Mouse (Mus musculus) heart, adult 8-10 months (tissue): ENCODE results near the gene Ppp2r1a. TPM values are rescaled to one million over a fixed set of nuclear protein-coding genes. Genes with fewer than 3 reads are reported as not detected.

Source experiments
- DNase-seq: peaks from one replicate; pipeline ENCODE4 v3.0.0; 2022; ENCODE audit warnings: low spot score
- total RNA-seq, 4 experiments: library from RNA; stranded (reverse); gene quantifications; 2 replicates each; pipeline ENCODE4 v1.2.4; 2022

The Ppp2r1a gene
- total RNA-seq: 100 to 1,000 TPM; 165 to 207 (median 192) TPM

DNA sequence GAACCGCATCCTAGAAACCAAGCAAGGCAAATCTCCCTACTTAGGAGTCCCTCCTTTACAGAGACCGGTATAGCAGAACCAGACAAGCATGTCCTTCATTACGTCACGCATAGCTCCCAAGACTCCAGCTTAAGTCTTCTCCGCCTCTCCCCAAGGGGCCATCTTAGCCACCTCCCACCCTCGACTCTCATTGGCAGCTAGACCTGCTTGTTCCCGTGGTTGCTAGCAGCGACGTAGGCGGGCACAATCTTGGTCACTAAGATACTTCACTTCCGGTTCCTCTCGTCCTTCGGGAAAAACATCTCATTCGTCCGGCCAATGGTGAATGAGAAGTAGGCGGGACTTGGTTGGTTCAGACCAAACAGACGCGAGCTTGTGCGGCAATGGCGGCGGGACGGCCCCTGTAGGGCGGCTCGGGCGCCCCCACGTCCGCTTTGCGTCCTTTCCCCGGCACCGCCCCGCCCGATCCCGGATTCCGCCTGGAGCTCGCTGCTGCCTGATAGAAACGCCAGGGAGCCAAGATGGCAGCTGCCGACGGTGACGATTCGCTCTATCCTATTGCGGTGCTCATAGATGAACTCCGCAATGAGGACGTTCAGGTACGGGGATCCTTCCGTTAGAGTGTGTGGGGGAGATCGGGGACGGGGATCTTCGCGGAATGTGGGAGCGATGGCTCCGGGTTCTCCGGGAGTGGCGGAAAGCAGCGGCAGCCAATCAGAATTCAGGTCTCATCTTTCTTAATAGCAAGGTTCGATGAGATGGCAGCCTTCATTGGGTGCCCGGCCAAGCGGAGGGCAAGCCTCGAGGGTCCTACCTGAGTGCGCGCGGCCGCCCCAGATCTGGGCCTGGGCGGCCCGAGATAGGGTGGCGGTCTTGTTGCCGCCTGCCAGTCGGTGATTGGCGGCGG, at the start of gene Ppp2r1a:
Gene Ppp2r1a, plus strand, starts transcription at position 327 of the 907 bp plus-strand sequence.
- peak; percentile 100 for DNase-seq

DNA sequence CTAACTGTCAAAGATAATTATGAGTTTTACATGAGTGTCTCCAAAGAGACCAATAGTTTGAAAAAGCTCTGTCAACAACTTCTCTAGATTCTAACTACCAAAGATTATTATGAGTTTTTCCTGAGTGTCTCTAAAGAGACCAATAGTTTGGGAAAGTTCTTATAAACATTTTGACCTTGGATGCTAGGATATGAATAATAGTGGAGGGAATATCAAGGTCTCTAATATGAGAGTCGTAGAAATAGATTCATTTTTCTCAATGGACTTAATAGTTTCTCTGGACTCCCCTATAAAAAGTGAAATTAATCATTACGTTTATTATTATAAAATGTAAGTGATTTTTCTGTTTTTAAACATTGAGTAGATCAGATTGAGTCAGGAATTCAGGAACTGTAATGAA, 40.1 kb upstream of the Ppp2r1a start, which contains the start of gene Vmn1r231:
Gene Vmn1r231, minus strand, starts transcription at position 101 of the 400 bp plus-strand sequence.
- no peak for DNase-seq

DNA sequence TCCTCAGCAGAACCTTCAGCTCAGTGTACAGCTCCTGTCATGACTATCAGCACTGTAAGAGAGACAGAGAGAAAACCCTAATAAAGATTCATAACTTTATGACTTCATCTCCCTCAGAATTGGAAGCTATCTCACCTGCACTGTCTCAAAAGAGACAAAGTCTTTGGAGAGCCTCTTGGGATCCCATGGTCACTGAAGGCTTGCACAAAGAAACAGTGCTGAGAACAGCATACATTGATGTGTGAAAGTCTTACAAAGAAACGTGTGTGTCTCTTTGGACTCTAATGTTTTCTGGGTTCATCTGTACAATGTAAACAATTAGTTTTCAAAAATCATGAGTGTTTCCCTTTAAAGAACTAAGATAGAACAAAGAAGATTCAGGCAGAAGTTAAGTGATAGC, 25.5 kb upstream of the Ppp2r1a start, which contains the start of gene Vmn1r232:
Gene Vmn1r232, minus strand, starts transcription at position 101 of the 400 bp plus-strand sequence.
- no peak for DNase-seq

DNA sequence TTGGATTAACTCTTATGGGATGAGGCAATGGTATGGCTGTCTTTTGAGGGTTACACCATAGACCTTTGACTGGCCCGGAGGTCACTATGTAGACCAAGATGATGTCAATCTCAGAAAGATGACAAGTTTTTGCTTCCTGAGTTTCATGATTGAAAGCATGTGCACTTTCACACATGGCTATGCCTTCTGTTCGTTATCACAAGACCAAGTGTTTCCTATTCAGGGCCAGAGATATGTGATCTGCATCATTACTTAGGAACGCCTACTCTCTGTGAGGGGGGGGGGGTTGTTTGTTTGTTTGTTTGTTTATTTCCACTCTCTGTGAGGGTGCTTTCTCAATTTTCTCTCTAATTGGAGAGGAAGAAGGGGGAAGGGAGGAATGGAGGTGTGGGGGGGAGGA, 885 bp upstream of the Ppp2r1a start:
- DNase-seq: no peak

DNA sequence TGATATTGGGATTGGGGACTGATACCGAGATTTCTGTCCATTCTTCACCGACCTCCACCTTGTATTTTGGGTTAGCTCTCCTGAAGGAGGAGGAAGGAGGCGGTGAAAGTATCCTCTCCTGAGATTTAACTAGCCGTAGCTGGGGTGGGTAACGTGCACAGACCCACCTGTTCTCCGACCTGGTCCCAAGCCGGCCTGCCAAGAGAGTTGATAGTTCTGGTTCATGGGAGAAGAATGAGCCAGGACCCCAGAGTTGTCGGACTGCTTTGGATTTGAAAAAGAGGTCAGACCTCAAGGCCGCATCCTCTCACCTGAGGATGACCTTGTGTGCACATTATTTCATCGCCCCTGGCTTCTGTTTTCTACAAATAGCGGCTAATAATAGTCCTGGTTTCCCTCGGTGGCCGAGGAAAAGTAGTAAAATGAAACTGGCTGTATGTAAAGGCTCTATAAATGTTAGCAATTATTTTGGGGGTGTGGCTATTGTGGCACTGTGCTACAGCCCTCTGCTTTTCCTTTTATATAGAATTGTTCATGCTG, 985 bp downstream of the Ppp2r1a start:
- peak; percentile 9 for DNase-seq

DNA sequence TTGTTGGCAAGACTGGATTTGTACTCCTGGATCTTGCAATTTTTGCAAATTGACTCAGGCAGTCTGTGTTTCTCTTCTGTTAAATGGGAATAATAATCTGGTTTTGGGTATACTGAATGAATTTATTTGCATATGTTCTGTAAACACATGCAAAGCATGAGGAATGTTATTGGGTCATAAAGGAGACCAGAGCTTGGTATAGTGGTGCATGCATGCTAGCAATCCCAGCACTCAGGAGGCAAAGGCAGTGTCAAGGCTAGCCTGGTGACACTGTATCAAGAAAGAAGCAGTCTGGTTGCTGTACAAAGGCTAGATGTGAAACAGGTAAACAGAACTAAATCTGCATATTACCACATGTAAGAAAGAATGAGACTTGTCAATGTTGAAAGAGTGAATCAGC, 1.5 kb downstream of the Ppp2r1a start:
- no peak for DNase-seq

DNA sequence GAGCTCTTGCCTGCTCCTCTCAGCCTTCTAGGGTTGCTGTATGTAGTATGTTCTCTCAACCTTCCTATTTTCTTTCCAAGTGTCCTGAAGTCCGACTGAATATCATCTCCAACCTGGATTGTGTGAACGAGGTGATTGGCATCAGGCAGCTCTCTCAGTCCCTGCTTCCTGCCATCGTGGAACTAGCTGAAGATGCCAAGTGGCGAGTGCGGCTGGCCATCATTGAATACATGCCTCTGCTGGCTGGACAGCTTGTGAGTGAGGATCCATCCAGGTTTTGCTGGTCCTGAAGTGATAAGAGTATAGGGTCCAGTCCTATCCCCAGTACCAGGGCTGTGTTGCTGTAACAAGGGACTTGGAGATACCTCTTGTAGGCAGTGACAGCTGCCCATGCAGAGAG, 15.3 kb downstream of the Ppp2r1a start:
- DNase-seq: no peak

DNA sequence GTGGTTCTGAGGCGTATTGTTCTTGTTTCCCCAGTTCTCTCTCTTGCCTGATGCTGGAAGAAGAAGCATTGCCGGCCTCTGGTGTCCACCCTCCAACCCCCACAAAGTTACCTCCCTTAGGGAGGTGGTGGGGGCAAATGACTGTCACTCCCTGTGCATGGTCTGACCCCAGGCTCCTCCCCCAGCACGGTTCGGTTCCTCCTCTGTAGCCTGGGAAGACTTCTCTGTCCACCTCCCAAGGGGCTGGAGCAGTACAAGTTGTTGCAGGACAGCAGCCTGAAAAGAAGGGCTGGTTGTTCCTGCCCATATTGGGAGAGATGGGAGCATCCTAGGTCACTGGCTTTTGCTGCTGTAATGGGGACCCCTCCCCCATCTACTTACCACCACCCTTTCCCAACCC, 20.3 kb downstream of the Ppp2r1a start:
- DNase-seq: peak; percentile 40

DNA sequence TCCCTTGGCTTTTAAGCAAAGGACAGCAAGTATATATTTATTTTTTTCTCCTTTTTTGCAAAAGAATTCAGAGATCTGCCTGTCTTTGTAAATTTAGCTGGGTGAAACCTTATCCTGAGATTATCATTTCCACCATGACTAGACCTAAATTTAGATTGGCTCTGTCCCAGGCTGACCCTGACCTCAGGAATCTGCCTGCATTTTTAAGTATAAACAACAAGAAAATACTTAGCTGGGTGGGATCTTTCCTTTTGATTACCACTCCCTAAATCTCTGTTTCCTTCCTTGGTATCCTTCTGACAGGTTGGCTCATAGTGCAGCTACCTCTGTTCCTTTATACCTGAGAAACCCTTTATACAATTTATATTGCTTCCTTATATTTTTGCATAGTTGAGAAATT, 21.6 kb downstream of the Ppp2r1a start:
- no peak for DNase-seq

DNA sequence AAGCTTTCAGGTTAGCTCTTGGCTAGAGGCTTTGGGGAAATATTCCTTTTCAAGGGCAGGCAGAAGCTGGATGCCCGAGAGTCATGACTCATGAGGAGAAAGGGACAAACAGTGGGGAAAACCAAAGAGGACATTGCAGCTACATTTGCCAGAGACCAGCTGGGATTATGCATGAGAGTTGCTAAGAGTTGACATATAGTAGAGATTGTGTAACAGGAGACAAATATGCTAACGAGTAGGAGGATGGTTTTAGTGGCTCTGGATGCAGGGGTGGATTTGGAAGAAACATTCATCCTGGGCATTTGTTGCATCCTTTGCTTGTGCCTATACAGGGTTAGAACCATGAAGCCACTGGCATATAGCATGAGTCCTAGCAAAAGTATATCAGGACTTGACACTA, 48.6 kb downstream of the Ppp2r1a start:
- no peak for DNase-seq

DNA sequence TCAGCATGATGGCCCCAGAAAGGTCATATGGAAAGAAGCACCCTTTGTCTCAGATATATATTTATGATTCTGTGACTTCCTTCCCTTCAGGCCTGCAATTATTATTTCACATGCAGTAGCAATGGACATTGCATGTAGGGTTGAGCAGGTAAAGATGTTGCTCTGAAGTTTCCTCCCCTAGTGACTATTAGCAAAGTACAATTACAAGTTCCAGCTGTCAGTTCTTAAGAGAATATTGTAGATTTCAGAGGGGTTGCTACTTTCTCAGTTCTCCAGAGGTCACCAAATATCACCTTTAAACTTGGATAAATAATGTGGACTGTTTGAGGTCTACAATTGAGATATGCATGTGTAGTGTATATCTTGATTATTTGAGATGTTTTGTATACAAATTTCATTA, 51.3 kb downstream of the Ppp2r1a start, which contains the start of gene Vmn1r233:
Gene Vmn1r233, minus strand, starts transcription at position 101 of the 400 bp plus-strand sequence.
- no peak for DNase-seq

DNA sequence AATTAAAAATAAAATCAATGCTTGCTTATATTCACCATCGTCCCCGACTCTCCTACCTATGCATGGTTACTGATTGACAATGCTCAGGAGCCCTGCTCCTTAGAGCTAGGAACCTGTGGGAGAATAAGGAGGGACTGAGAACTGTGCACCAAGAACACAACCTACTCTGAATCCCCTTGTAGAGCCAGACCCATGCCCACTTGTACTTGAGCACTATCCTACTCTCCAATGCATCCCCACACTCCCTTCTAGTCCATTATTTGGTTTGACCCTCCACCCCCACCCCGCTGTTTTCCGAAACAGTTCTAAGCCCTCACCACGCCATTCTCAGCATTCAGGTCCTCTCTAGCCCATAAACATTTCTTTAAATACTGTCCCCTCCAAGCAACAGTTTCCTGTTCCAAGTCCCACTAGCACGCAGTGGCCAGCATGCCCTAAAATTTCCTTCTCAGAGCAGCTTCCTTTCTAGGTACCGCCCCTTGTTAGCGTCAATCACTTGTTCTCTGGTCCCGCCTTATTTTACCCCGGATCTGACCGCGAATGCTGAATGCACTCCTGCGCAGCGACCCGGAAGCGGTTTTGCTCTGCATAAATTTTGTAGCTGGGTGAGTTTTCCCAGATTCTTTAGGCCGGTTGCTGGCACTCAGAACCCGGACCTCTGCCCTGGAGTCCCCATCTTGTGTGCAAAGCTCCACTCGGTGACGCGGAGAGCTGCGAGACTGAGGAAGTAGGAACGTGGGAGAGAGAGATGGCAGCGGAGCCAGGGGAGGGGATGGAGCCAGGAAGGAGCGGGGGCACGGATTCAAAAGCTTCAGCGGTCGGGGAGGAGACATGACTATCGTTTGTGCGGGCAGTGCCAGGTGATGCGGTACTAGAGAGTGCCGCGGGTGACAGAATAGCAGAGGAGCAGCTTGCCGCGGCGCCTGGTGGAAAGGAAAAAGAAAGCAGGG, 63.5 kb downstream of the Ppp2r1a start, which contains the start of gene Zfp160:
Gene Zfp160, plus strand, starts transcription at position 522 of the 950 bp plus-strand sequence.
- peak; percentile 93 for DNase-seq

DNA sequence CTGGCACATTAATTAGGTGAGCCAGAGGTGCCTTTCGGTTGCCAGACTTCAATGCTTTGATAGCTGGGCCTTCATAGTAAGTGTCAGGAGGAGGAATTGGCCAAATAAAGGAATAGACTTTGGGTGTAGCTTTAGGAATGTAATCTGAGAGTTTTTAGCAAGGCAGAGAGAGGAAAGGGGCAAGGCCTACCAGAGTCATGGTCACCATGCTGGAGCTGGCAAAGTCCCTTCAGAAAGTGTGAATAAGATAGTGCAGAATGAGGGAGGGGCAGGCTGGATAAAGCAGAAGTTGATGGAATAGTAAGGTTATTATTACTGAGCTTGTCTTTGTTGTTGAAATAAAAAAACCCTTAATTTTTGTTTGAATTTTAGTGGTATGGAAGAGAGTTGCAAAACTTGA, 64.6 kb downstream of the Ppp2r1a start:
- DNase-seq: no peak

Other genes starting within 250 kb of the Ppp2r1a start
- gene Vmn1r227, start 215.5 kb upstream of the Ppp2r1a start, total RNA-seq: not detected
- not detected for gene Vmn1r228, start 159.2 kb upstream of the Ppp2r1a start, total RNA-seq
- gene Vmn1r229, start 133.8 kb upstream of the Ppp2r1a start, total RNA-seq: not detected
- not detected for gene Vmn1r230, start 104.9 kb upstream of the Ppp2r1a start, total RNA-seq
- not detected for gene Vmn1r231, start 40.2 kb upstream of the Ppp2r1a start, total RNA-seq
- gene Vmn1r232, start 25.6 kb upstream of the Ppp2r1a start, total RNA-seq: not detected
- gene Vmn1r233, start 51.2 kb downstream of the Ppp2r1a start, total RNA-seq: not detected
- 10 to 100 TPM in 2 of 4 experiments, 1 to 10 TPM in 2; 6.8 to 10.6 (median 8.7) TPM for gene Zfp160, start 63.6 kb downstream of the Ppp2r1a start, total RNA-seq